31 mouse cellular contexts compared by ENCODE assay signal in the genomic region with DNA sequence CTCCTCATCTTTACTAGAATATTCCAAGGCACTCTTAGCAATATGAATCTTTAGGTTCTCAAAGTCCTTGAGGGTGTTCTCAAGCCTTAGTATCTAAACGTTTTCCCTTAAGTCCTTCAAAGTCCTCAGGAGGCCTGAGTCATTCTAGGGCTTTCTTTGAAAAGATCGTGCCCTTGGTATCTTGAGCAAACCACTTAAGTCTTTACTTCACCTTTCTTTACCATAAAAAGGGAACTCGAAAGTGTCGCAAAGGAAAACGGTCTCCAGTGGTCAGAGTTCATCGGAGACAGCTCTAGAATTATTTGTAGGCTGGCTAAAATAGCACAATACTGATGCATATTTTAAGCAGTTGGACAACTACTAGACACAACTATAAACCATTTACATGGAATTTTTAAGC. TPM values are rescaled to one million over a fixed set of nuclear protein-coding genes. Genes with fewer than 3 reads are reported as not detected.
A peak's percentile ranks its signal among the peaks of the same experiment; 100 is the strongest.
DNase-seq lines count a peak whose midpoint lies in the region; ATAC-seq and TF ChIP-seq lines count a peak whose summit lies in the region.
"Had no signal": no experiment of that assay in that cellular context is flagged by ENCODE, and none has a peak within 500 bp of the region (broad histone marks: within the 10 kb centered on the region; RNA-seq: fewer than 3 reads in every experiment).

No protein-coding gene starts in this region.

- H3K27me3 ChIP-seq in lung, postnatal 0 days (replicated peaks; ENCODE audit: insufficient read depth, low read length), result no peaks in the 10 kb centered on the region
- H3K27me3 ChIP-seq in splenic B cell, adult 2 months (ENCODE audit: control insufficient read depth, insufficient read depth, low read length, poor library complexity, severe bottlenecking), result no peaks in the 10 kb centered on the region
- H3K27me3 ChIP-seq: forebrain, embryonic 13.5 days; heart, embryonic 13.5 days; limb, embryonic 15.5 days; midbrain, embryonic 15.5 days; neural tube, embryonic 12.5 days; stomach, embryonic 15.5 days had no signal

- WGBS in lung, postnatal 0 days, result 51% methylated on average over 6 of the region's 6 CpGs

- H3K36me3 ChIP-seq in lung, postnatal 0 days (ENCODE audit: insufficient read depth, low read length), result no peaks in the 10 kb centered on the region
- no peaks in the 10 kb centered on the region for H3K36me3 ChIP-seq in splenic B cell, adult 2 months (ENCODE audit: control insufficient read depth, insufficient read depth, low read length, poor library complexity, severe bottlenecking)
- H3K36me3 ChIP-seq: G1E; heart, embryonic 13.5 days; limb, embryonic 10.5 days; limb, embryonic 15.5 days; midbrain, embryonic 10.5 days; midbrain, embryonic 15.5 days; neural tube, embryonic 12.5 days; stomach, embryonic 15.5 days had no signal

- TF ChIP-seq EP300 in lung, postnatal 0 days (IDR thresholded peaks at IDR 0.05), result peak; percentile 85

- no peak overlapping the region for H3K4me3 ChIP-seq in lung, postnatal 0 days (ENCODE audit: low read depth, low read length)
- H3K4me3 ChIP-seq: forebrain, embryonic 13.5 days; heart, embryonic 13.5 days; limb, embryonic 10.5 days; limb, embryonic 15.5 days; midbrain, embryonic 10.5 days; midbrain, embryonic 15.5 days; neural tube, embryonic 12.5 days; stomach, embryonic 15.5 days had no signal

- H3K9ac ChIP-seq in lung, postnatal 0 days (replicated peaks; ENCODE audit: low read depth), result no peak overlapping the region
- H3K9ac ChIP-seq: forebrain, embryonic 13.5 days; heart, embryonic 13.5 days; limb, embryonic 15.5 days; liver, embryonic 14.5 days; midbrain, embryonic 15.5 days; neural tube, embryonic 12.5 days; stomach, embryonic 15.5 days had no signal

- peak; percentile 74 for DNase-seq in lung, postnatal 0 days (ENCODE audit: low spot score)
- no peak for DNase-seq in lung, postnatal 10 days
- DNase-seq in lung, postnatal 36 days, result peak; percentile 42
- DNase-seq in splenic B cell, adult 2 months (ENCODE audit: low read depth, low spot score), result peak; percentile 67
- DNase-seq in thymus, postnatal 36 days, result no peak
- DNase-seq in frontal cortex, postnatal 10 days (ENCODE audit: low spot score in 2 of 2), result no peak
- DNase-seq: adrenal gland, adult 8-10 months; cerebellum, adult 2 months; cerebellum, postnatal 25 days; gastrocnemius, postnatal 36 days; heart, postnatal 10 days; kidney, adult 8-10 months; layer of hippocampus, postnatal 36 days; right cerebral cortex, postnatal 4 days had no signal

- no peak overlapping the region for H3K27ac ChIP-seq in lung, postnatal 0 days (ENCODE audit: low read length)
- H3K27ac ChIP-seq: forebrain, embryonic 13.5 days; heart, embryonic 13.5 days; hindbrain, postnatal 0 days; kidney, postnatal 0 days; limb, embryonic 10.5 days; limb, embryonic 15.5 days; liver, embryonic 14.5 days; macrophage; midbrain, embryonic 10.5 days; midbrain, embryonic 15.5 days; neural tube, embryonic 12.5 days; stomach, embryonic 15.5 days had no signal

- no peak for TF ChIP-seq CTCF in lung, postnatal 0 days (IDR thresholded peaks at IDR 0.05)

- peak; percentile 67 for ATAC-seq in lung, postnatal 0 days
- ATAC-seq in common myeloid progenitor, adult 5-6 weeks (replicated peaks; ENCODE audit: low read depth, poor library complexity, severe bottlenecking), result peak; percentile 65
- ATAC-seq: forebrain, embryonic 13.5 days; hindbrain, postnatal 0 days; intestine, embryonic 16.5 days; midbrain, embryonic 15.5 days had no signal

- no peaks in the 10 kb centered on the region for H3K4me1 ChIP-seq in lung, postnatal 0 days (ENCODE audit: insufficient read depth, low read depth, low read length)
- H3K4me1 ChIP-seq: forebrain, embryonic 13.5 days; heart, embryonic 13.5 days; limb, embryonic 10.5 days; limb, embryonic 15.5 days; midbrain, embryonic 10.5 days; midbrain, embryonic 15.5 days; neural tube, embryonic 12.5 days; stomach, embryonic 15.5 days had no signal

- no peaks in the 10 kb centered on the region for H3K9me3 ChIP-seq in lung, postnatal 0 days (ENCODE audit: low read length)
- H3K9me3 ChIP-seq: forebrain, embryonic 13.5 days; heart, embryonic 13.5 days; limb, embryonic 10.5 days; limb, embryonic 15.5 days; midbrain, embryonic 10.5 days; midbrain, embryonic 15.5 days; neural tube, embryonic 12.5 days; stomach, embryonic 15.5 days had no signal

- H3K4me2 ChIP-seq in lung, postnatal 0 days (replicated peaks; ENCODE audit: low read depth, low read length), result no peak overlapping the region
- H3K4me2 ChIP-seq: forebrain, embryonic 13.5 days; heart, embryonic 13.5 days; limb, embryonic 15.5 days; midbrain, embryonic 15.5 days; neural tube, embryonic 12.5 days; stomach, embryonic 15.5 days had no signal

RNA-seq across cellular contexts. Expression of a gene that starts 6.7 kb away (rescaled TPM):
- polyA plus RNA-seq in lung, postnatal 0 days (2015; fragmentation: Nextera tagmentation; extraction: Ambion mirVana), result 0.45 and 0.55 TPM in 2 replicates
- 1.7 and 2.7 TPM in 2 replicates for total RNA-seq in common myeloid progenitor, adult 5-6 weeks (2017)
- total RNA-seq: gastrocnemius, postnatal 36 days; heart, postnatal 10 days; hindbrain, postnatal 0 days; layer of hippocampus, postnatal 36 days; left cerebral cortex, postnatal 10 days had no signal
- polyA plus RNA-seq: C2C12; cerebellum, adult 2 months; forebrain, embryonic 13.5 days; G1E had no signal

RNA-seq across cellular contexts. Expression of a gene that starts 31.1 kb away (rescaled TPM):
- 103 and 137 TPM in 2 replicates for polyA plus RNA-seq in lung, postnatal 0 days (2015; fragmentation: Nextera tagmentation; extraction: Ambion mirVana)
- 14.5 and 15.8 TPM in 2 replicates for total RNA-seq in common myeloid progenitor, adult 5-6 weeks (2017)
- polyA plus RNA-seq: G1E had no signal

Comparison
In these comparisons a context has a peak if more than half of its experiments do, and no peak if none do; other contexts are left out.
1. DNase-seq: peak in lung, postnatal 0 days (single experiment), lung, postnatal 36 days (single experiment) and splenic B cell, adult 2 months (single experiment); none in lung, postnatal 10 days (single experiment), thymus, postnatal 36 days (0 of 2) and frontal cortex, postnatal 10 days (0 of 2).